Mouse (Mus musculus): ENCODE results near the gene Cass4.

Gene Cass4

DNA sequence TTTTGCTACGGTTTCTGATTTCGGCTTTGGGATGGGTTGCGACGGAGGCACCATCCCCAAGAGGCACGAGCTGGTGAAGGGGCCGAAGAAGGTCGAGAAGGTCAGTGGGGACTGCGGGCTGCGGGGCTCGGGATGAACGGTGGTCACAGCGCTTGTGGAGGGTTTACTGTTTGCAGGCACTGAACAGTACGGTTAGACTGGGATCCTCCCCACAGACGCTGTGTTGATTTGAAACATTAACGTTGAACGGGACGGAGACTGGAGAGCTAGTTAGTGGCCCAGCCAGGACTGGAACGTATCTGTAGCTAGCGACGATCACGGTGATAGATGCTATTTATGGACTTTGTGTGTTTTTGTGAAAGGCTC, 47.0 kb downstream of the Cass4 start:
- no peak for DNase-seq (ENCODE audit: low read depth)

DNA sequence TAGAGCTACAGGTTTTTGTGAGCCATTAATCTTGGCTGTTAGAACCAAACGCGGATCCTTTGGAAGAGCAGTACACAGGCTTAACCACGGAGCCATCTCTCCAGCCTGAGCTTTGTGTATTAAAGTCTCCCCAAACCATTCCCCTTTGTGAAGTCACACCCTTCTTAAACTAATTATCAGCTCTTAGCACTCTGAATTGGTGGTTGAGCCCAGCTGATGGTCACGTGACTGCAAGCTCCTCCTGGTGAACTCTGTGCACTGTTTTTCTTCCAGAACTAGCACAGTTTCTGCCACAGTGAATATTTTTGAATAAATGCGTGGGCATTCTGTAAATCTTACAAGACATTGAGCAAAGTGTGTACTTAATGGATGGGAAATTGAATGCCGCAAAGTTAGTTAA, 47.6 kb downstream of the Cass4 start:
- peak; percentile 58 for DNase-seq (ENCODE audit: low read depth)

DNA sequence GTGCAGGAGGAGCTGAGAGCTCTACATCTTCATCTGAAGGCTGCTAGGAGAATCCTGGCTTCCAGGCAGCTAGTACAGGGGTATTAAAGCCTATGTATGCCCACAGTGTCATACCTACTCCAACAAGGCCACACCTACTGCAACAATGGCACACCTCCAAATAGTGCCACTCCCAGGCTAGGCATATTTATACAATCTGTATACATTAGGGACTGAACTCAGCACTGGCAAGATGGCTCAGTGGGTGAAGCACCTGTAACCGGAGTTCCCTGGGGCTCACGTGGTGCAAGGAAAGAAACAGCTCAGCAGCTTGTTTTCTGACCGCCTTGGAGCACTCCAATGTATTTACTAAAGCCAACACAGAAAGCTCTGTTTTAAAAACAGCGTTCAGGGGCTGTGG, 52.0 kb downstream of the Cass4 start:
- DNase-seq (ENCODE audit: low read depth): no peak

DNA sequence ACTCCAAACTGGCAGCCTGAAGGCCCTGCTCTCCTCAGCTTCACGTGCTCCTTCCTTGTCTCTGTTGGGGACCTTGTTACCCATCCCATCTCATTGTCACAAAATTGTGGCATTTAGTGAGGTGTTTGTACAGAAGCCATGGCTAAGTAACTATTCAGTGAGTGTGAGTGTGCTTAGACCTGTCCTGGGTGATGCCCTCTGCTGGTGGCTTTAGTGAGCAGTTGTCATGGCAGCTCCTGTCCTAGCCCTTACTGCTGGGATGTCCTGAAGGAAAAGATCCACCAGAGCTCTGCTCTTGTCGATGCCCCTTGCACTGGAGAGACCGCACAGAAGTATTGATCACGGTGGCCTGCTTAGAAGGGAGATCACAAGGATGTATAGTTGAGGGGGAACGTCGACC, 53.7 kb downstream of the Cass4 start:
- DNase-seq (ENCODE audit: low read depth): peak; percentile 64

DNA sequence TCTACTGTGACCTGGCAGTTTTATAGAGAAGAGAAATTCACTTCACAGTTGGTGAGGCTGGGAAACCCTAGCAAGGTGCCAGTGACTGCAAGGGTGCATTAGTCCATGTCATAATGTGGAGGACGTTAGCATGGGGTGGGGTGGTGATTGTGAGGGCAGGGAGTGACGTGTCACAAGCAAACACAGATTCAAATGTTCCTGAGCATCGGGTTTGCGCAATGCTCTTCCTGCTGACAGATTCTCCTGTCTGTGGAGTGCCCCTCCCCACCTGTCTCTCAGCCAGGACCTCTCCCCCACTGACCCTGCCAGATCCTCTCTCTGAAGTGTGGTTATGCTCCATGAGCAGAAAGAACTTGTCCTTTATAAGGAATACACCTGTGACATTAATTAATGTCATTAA, 54.7 kb downstream of the Cass4 start:
- DNase-seq (ENCODE audit: low read depth): no peak

DNA sequence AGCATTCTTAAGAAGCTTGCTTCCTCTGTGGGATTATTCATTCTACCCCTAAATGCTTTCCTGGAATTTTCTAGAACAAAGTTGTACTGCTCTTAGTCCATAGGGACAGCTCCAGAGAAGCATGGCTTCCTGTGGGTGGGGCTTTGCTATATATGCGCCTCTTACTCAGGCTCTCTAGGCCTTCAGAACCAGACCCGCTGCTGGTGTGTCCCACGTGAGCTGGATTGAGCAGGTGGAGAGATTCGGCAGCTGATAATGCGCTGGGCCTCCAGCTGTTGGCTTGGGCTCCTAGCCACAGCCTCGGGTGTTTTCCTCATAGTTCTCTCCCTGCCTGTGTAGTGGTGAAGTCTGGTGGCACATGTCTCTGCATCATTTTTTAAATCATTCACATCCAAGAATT, 57.0 kb downstream of the Cass4 start:
- DNase-seq (ENCODE audit: low read depth): no peak

DNA sequence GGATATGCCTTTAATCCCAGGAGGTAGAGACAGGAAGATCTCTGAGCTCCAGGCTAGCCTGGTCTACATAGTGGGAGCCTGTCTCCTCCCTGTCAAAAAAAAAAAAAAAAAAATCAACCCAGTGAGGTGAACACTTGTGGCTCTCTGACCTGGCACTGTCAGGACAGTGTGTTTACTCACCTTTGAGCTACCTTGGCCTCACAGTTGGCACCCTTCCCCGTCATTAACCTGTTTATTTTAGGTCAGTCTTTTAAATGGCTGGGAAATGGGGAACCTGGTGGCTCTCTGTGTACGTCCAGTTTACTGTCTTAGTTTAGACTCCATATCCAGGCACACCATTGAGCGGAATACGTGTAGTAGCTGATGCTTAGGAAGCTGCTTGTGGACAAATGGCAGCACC, 58.4 kb downstream of the Cass4 start:
- DNase-seq (ENCODE audit: low read depth): no peak

DNA sequence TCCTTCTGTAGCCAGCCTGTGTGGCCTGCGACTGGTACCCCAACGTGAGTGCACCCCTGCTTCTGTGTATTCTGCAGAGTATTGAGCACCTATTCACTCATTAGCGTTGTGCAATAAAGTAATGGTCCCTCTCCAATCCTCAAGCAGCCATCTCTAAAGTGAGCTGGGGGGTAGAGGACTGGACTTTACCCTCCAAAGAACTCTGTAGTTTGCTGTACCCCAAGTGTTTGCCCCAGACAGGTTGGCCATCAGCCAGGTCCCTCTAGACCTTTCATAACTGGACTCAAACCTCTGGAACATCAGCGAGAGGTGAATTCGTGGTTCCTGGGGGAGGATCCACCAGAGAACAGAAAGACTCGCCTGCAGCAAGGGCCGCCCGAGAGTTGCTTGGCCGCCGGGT, 58.9 kb downstream of the Cass4 start:
- no peak for DNase-seq (ENCODE audit: low read depth)

DNA sequence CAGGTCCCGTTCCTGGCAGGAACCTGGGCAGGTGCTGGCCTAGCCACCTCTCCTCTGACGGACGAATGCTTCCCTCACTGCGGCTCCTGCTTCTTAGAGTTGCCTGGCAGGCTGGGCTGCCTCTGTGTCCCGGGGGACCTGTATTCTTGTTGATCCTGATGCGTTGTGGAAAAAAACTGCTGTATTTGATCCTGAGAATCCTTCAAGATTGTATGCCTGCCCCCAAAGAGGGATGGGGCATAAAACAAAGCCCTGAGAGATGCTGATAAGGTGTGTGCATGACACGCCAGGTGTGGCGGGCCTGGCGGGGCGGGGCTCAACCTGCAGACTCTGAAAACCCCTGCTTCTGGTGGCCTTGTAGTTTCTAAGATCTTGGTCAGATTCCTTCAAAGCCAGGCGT, 64.9 kb downstream of the Cass4 start, which contains the start of gene Gcnt7:
Gene Gcnt7 (minus strand): TSS at position 101 of the 400 bp plus-strand sequence.
- no peak for DNase-seq (ENCODE audit: low read depth)

DNA sequence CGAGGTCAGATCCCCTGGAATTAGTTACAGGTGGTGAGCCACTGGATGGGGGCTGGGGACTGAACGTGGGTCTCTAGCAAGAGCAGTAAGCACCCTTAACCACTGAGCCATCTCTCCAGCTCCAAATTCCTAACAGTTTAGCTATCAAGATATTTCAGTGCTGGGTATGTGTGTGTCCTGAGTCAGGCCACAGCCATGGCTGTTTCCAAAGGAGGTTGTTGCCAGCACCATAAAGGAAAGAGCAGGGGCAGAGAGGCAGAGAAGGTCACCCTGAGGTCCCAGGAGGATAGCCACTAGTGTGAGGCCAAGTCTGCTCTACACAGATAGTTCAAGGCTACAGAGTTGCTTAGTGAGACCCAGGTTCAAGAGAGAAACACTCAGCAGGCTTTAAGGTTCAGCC, 67.1 kb downstream of the Cass4 start:
- no peak for DNase-seq (ENCODE audit: low read depth)

DNA sequence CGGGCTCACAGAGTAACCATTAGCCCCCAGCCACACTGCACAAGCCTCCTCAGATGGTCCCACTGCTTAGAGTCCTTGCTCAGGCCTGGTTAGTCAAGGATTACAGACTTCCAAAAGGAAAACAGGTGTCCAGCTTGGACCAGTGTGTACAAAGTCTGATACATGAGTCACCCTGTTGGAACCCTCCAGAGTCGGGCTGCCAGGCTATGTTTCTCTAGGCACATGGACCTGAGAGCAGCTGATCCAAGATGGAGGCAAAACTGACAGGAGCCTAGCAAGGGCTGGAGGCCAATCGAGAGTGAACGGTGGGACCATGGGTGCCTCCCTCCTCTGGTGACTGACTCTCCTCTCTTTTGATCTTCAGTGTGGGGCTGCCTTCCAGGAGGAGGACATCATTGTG, 69.2 kb downstream of the Cass4 start:
- DNase-seq (ENCODE audit: low read depth): no peak

DNA sequence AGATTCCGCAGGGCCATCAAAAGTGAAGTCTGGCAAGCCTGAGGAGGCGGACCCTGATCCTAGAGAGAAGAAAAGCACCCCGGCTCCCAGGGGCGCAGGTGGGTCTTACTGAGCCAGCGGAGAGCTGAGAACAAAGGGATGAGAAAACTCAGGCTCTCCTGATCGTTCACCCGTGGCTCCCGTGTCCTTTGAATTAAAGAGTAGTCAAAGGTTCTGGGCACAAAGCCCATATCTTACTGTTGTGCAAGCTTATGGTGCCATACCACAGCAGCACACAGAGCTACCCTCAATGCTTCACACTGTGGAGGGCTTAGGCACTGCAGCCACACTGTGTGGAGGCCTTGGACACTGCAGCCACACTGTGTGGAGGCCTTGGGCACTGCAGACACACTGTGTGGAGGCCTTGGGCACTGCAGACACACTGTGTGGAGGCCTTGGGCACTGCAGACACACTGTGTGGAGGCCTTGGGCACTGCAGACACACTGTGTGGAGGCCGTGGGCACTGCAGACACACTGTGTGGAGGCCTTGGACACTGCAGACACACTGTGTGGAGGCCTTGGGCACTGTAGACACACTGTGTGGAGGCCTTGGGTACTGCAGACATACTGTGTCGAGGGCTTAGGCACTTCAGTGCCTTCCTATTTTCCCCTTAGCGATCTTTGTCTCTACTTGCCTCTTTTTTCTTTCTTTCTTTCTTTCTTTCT, 73.0 kb downstream of the Cass4 start:
- no peak for DNase-seq (ENCODE audit: low read depth)

DNA sequence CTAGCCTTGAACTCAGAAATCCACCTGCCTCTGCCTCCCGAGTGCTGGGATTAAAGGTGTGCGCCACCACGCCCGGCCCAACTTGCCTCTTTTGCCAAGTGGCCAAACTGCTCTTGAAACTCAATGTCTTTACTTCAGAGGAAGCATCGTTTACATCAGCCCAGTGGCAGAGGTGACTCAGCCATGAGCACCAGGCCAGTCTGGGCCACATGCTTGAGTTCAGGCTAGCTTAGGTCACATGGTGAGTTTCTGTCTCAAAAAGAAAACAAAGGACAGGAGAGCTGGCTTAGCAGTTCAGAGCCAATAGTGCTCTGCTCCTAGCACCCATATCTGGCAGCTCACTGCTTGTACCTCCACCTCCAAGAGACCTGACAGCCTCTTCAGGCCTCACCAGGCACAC, 73.6 kb downstream of the Cass4 start:
- DNase-seq (ENCODE audit: low read depth): no peak

DNA sequence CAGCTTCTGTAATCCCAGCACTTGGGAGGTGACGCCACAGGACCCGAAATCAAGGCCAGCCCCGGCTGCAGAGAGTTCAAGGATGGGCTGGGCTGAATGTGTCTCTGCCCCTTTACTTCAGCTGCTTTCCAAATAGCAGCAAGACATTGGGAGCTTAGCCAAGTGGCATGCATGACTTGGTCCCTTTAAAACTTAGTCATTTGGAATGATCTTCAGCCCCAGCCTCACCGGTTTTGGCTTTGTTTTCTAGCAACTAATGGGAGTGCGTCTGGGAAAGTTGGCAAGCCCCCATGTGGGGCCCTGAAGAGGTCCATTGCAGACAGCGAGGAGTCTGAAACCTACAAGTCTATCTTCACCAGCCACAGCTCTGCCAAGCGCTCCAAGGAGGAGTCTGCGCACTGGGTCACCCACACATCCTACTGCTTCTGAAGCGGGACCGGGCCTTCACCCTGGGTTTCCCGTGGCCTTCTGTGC, 74.8 kb downstream of the Cass4 start:
- DNase-seq (ENCODE audit: low read depth): no peak

DNA sequence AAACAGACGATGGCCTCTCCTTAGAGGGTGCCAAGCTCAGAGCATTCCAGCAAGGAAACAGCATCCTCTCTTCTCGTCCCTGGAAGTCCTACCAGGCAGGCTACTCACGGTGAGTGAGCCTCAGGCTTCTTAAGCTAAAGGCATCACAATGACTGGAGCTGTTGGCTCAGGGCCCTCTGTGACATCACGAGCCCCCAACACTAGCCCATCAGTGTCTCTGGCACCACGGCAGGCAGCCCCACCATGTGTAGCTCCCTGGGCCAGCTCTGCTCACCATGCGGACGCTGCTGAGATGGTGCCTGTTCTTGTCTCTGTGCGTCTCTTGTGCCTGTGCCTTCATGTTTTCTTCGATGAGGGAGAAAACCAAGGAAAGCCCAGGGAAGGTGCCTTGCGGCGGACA, 78.7 kb downstream of the Cass4 start, which contains the start of gene Fam209:
Gene Fam209 (plus strand): TSS at position 203 of the 400 bp plus-strand sequence.
- no peak for DNase-seq (ENCODE audit: low read depth)

DNA sequence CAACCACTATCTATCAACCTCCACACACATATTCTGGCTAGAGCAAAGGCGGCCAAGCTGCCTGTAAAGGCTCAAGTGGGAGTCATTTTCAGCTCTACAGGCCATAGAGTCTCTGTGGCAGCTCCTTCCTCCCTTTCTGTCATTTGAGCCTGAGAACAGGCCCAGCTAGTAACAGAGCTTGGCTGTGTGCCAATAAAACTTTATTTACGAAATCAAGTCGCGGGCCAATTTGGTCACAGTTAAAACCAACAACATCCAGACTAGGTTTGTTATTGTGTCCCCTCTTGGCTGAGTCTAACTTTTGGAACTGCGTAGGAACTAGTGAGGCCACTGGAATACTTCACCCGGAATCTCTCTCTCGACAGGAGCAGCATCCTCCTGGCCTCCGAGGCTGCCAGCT, 80.0 kb downstream of the Cass4 start:
- no peak for DNase-seq (ENCODE audit: low read depth)

DNA sequence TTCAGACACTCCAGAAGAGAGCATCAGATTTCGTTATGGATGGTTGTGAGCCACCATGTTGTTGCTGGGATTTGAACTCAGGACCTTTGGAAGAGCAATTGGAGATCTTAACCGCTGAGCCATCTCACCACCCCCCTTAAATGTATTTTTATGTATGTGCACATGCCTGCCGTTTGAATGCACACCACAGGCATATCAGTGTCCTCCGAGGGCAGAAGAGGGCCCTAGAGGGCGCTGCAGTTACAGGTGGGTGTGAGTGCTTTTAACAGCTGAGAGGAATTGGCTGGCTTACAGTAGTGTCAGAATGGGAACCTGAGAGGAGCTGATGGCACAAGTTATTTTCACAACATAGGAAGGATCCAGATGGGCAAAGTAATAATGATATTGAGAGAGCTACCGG, 81.4 kb downstream of the Cass4 start:
- DNase-seq (ENCODE audit: low read depth): peak; percentile 62

DNA sequence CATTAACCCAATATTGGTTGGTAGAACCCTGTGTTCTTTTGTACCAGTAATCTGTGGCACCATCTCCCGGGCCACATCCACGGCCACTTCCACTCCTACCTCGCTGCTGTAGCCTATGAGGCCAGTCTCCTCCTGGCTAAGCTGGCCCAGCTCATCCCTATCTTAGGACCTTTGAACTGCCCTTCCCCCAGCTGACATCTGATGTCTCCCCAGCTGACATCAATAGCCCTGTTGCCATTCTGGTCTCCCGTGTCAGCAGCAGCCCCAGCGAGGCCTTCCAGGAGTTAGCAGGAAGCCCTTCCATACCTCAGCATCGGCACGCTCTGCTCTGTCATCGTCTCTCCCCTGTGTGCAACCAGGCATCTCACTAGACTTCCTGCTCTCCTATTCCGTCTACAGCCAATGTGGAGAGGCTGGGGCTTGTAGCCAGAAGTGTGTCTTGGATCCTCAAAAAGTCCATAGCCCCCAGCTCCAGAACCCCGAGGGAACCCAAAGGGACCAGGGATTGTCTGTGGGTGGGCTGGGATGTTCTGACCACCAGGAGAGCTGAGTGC, 83.2 kb downstream of the Cass4 start:
- no peak for DNase-seq (ENCODE audit: low read depth)

DNA sequence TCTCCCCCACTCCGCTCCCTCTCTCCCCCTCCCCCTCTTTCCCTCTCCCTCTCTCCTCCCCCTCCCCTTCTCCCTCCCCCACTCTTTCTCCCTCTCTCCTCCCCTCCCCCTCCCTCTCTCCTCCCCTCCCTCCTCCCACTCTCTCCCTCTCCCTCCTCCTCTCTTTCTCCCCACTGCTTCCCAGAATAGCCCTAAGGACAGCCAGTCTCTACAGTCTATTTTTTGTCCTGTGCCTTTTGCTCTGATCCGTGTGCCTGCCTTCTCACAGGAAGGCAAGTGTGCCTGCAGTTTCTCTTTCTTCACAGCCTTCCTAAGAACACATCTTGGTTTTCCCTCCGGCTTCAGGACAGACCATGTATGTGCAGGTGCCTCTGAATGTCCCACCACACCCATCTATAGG, 83.8 kb downstream of the Cass4 start:
- no peak for DNase-seq (ENCODE audit: low read depth)

DNA sequence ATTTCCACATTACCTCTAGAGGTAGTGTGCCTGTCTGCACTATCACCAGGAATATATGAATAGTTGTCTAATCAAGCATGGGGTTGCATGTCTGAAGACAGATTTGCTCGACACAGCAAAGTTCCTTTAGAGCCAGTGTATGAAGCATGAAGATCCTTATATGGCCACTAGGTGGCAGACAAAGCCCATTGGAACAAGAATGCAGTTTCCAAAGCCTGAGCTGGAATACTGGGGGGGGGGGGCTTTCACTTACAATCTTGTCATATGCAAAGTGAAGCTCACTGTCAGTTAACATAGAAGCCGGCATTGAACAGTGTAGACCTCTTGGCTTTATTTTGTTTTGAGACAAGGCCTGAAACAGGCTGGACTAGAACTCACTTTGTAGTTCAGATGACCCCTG, 84.3 kb downstream of the Cass4 start:
- DNase-seq (ENCODE audit: low read depth): peak; percentile 71

DNA sequence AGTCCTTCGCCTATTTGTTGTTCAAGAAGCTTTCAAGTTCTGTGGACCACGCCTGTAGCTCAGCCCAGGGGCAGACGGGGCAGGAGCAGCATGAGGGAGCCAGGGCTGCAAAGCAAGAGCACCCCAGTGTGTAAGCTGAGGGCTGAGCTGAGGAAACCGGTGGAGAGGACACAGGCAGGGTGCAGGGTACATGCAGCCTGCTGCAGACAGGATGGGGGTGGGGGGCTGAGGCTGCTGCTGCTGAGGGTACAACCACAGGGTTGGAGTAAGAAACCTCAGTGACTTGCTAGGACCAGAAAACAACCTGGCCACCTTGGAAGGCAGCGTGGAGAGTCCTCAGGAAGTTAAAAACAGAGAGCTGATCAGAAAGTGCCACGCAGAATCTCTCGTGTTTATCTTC, 86.7 kb downstream of the Cass4 start:
- DNase-seq (ENCODE audit: low read depth): no peak

DNA sequence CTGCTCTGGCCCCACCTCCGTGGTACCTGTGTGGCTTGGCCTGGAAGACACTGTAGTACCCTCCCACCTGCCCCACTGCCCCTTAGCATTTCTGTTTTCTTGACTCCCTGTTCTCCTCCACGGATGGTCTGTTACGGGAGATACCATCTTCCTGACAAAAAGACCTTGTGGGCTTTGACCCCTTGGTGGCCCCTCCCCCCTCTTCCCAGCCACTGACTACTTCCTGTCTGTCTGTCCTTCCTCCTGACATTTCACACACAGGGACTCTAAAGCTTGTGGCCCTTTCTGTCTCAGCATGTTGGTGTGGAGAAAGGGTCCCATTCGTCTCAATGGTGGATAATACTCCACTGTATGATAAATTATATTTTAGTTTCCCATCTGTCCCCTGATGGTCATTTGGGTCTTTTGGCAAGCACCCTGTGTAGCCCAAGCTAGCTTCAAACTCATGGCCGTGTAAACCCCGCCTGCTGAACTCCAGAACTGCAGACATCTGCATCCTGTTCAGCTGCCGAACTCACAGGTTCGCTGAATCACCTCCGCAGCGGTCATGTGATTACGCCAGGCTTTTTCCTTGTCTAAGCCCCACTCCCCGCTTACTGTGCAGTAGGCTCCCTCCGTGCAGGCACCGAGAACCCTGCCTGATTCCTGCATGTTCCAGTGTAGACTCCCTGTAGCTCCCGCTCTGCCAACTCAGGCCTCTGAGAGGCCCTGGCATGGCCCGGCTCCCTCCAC, 88.2 kb downstream of the Cass4 start:
- no peak for DNase-seq (ENCODE audit: low read depth)

Measured in induced T-regulatory cell, adult 2 months (primary cell).